Mouse (Mus musculus): ENCODE measurements around the gene Acss2.
"Not testable (repeated sequence)": the region's sequence is repeated elsewhere in the genome, so short reads cannot be mapped to it uniquely, and the experiment has no call there.

Gene Acss2

GRCm38 (mm10) chr2:155538463-155539057 lies 20.8 kb downstream of the Acss2 start:
- not testable (repeated sequence) for DNase-seq (ENCODE audit: low spot score)

GRCm38 (mm10) chr2:155539696-155540095 lies 21.9 kb downstream of the Acss2 start:
- DNase-seq (ENCODE audit: low spot score): no peak

GRCm38 (mm10) chr2:155540822-155541458 lies 23.2 kb downstream of the Acss2 start:
- DNase-seq (ENCODE audit: low spot score): no peak

- no peak for DNase-seq (ENCODE audit: low spot score)
Measured at GRCm38 (mm10) chr2:155546955-155547354, 29.2 kb downstream of the Acss2 start.

GRCm38 (mm10) chr2:155552336-155552735 lies 34.6 kb downstream of the Acss2 start:
- no peak for DNase-seq (ENCODE audit: low spot score)

- DNase-seq (ENCODE audit: low spot score): peak; percentile 59
Measured at GRCm38 (mm10) chr2:155552949-155553354, 35.2 kb downstream of the Acss2 start.

GRCm38 (mm10) chr2:155554426-155554985 lies 36.8 kb downstream of the Acss2 start:
- DNase-seq (ENCODE audit: low spot score): peak; percentile 32

- no peak for DNase-seq (ENCODE audit: low spot score)
Measured at GRCm38 (mm10) chr2:155562209-155562608, 44.5 kb downstream of the Acss2 start.

- no peak for DNase-seq (ENCODE audit: low spot score)
Measured at GRCm38 (mm10) chr2:155562934-155563333, 45.2 kb downstream of the Acss2 start.

GRCm38 (mm10) chr2:155567751-155568150 lies 50.0 kb downstream of the Acss2 start:
- no peak for DNase-seq (ENCODE audit: low spot score)

GRCm38 (mm10) chr2:155569223-155569807 lies 51.6 kb downstream of the Acss2 start:
- no peak for DNase-seq (ENCODE audit: low spot score)

- DNase-seq (ENCODE audit: low spot score): peak; percentile 59
Measured at GRCm38 (mm10) chr2:155573001-155573400, 55.3 kb downstream of the Acss2 start.

- peak; percentile 44 for DNase-seq (ENCODE audit: low spot score)
Measured at GRCm38 (mm10) chr2:155573996-155574395, 56.2 kb downstream of the Acss2 start.

- DNase-seq (ENCODE audit: low spot score): no peak
Measured at GRCm38 (mm10) chr2:155574700-155575099, 57.0 kb downstream of the Acss2 start.

- no peak for DNase-seq (ENCODE audit: low spot score)
Measured at GRCm38 (mm10) chr2:155576656-155577055, 58.9 kb downstream of the Acss2 start.

GRCm38 (mm10) chr2:155580331-155580730 lies 62.6 kb downstream of the Acss2 start:
- no peak for DNase-seq (ENCODE audit: low spot score)

- no peak for DNase-seq (ENCODE audit: low spot score)
Measured at GRCm38 (mm10) chr2:155582384-155582995, 64.7 kb downstream of the Acss2 start.

- no peak for DNase-seq (ENCODE audit: low spot score)
Measured at GRCm38 (mm10) chr2:155582996-155583395, 65.2 kb downstream of the Acss2 start.

GRCm38 (mm10) chr2:155583927-155584530 lies 66.3 kb downstream of the Acss2 start:
- DNase-seq (ENCODE audit: low spot score): peak; percentile 75

- no peak for DNase-seq (ENCODE audit: low spot score)
Measured at GRCm38 (mm10) chr2:155585082-155585481, 67.3 kb downstream of the Acss2 start.

- peak; percentile 45 for DNase-seq (ENCODE audit: low spot score)
Measured at GRCm38 (mm10) chr2:155585486-155585885, 67.7 kb downstream of the Acss2 start.

GRCm38 (mm10) chr2:155588136-155588535 lies 70.4 kb downstream of the Acss2 start:
- no peak for DNase-seq (ENCODE audit: low spot score)
